Mouse (Mus musculus) bone marrow macrophage, adult 2 months (primary cell): ENCODE data around the gene Hmcn2.

Experiments
- CTCF ChIP-seq: IDR thresholded peaks from 2 replicates; pipeline ENCODE4 v1.5.1; 2012; ENCODE audit warnings: low read depth, mild to moderate bottlenecking, low read length, moderate library complexity
- POLR2A ChIP-seq: IDR thresholded peaks from 2 replicates; pipeline ENCODE4 v1.6.1; 2012; ENCODE audit warnings: mild to moderate bottlenecking, low read depth, low read length, borderline replicate concordance

DNA sequence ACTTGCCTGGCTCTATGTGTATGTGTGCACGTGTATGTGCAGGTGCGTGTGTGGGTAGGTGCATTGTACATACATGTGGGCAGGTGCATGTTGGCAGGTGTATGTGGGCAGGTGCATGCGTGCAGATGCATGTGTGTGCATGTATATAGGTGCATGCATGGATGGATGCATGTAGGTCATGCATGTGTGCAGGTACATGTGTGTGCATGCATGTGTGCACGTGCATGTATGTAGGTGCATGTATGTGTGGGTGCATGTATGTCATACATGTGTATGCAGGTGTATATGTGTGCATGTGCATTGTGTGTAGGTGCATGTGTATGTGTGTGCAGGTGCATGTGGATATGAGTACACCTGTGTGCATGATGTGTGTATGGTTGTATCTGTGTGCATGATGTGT, 135.7 kb downstream of the Hmcn2 start:
- TF ChIP-seq CTCF (no peak), POLR2A (no peak)
